Mouse (Mus musculus): ENCODE measurements around the gene Cdk11b.
"Not testable (repeated sequence)": the region's sequence is repeated elsewhere in the genome, so short reads cannot be mapped to it uniquely, and the experiment has no call there.

Cdk11b gene

GRCm38 (mm10) chr4:155668689-155669597 is 44.3 kb downstream of the Cdk11b start, which contains the start of gene Mib2:
Mib2 (minus strand) TSS chr4:155669198.
- DNase-seq (ENCODE audit: extremely low spot score), result peak; percentile 97

GRCm38 (mm10) chr4:155669598-155670075 is 45.0 kb downstream of the Cdk11b start:
- no peak for DNase-seq (ENCODE audit: extremely low spot score)

- DNase-seq (ENCODE audit: extremely low spot score), result not testable (repeated sequence)
Measured at GRCm38 (mm10) chr4:155670236-155670635, 45.6 kb downstream of the Cdk11b start.

GRCm38 (mm10) chr4:155672082-155672481 is 47.4 kb downstream of the Cdk11b start:
- DNase-seq (ENCODE audit: extremely low spot score), result no peak

- no peak for DNase-seq (ENCODE audit: extremely low spot score)
Measured at GRCm38 (mm10) chr4:155675991-155676390, 51.3 kb downstream of the Cdk11b start.

- DNase-seq (ENCODE audit: extremely low spot score), result not testable (repeated sequence)
Measured at GRCm38 (mm10) chr4:155683670-155684277, 59.1 kb downstream of the Cdk11b start.

- not testable (repeated sequence) for DNase-seq (ENCODE audit: extremely low spot score)
Measured at GRCm38 (mm10) chr4:155687764-155688163, 63.1 kb downstream of the Cdk11b start.

- DNase-seq (ENCODE audit: extremely low spot score), result no peak
Measured at GRCm38 (mm10) chr4:155690571-155691375, 66.1 kb downstream of the Cdk11b start.

GRCm38 (mm10) chr4:155692421-155692820 is 67.8 kb downstream of the Cdk11b start:
- DNase-seq (ENCODE audit: extremely low spot score), result no peak

- DNase-seq (ENCODE audit: extremely low spot score), result peak; percentile 69
Measured at GRCm38 (mm10) chr4:155694111-155694481, 69.4 kb downstream of the Cdk11b start, which contains the start of gene Fndc10. Fndc10 (plus strand) TSS chr4:155694342.

GRCm38 (mm10) chr4:155694482-155695401 is 70.1 kb downstream of the Cdk11b start:
- peak; percentile 52 for DNase-seq (ENCODE audit: extremely low spot score)

GRCm38 (mm10) chr4:155695531-155696062 is 70.9 kb downstream of the Cdk11b start:
- no peak for DNase-seq (ENCODE audit: extremely low spot score)

GRCm38 (mm10) chr4:155696261-155697255 is 71.9 kb downstream of the Cdk11b start:
- DNase-seq (ENCODE audit: extremely low spot score), result no peak

All from embryo, embryonic 9.5 days (tissue).